Mouse (Mus musculus) stomach, embryonic 14.5 days (tissue): ENCODE data around the gene Klhdc8b. TPM values are rescaled to one million over a fixed set of nuclear protein-coding genes. Genes with fewer than 3 reads are reported as not detected.

Experiments
- ATAC-seq: fragments of 200-750 bp; cut with Nextera tagmentation; 2 replicates; pipeline ENCODE4 v1.8.0; 2017; ENCODE audit warnings: low read depth, moderate TSS enrichment; ENCODE audit not compliant: insufficient number of reproducible peaks, insufficient read depth, low FRiP score
- H3K27ac ChIP-seq: fragments of 300-500 bp; sonication (generic); 2 replicates; pipeline ENCODE4 v1.5.1; 2014; ENCODE audit warnings: mild to moderate bottlenecking, low read length, moderate library complexity, mixed read lengths
- H3K27me3 ChIP-seq: fragments of 300-500 bp; sonication (generic); 2 replicates; pipeline ENCODE4 v1.6.1; 2014; ENCODE audit warnings: low read length, control low read depth, mixed read lengths; ENCODE audit not compliant: control insufficient read depth, insufficient read depth
- H3K36me3 ChIP-seq: fragments of 300-500 bp; sonication (generic); 2 replicates; pipeline ENCODE4 v1.6.1; 2014; ENCODE audit warnings: mild to moderate bottlenecking, control low read depth, low read length, moderate library complexity, mixed read lengths; ENCODE audit not compliant: control insufficient read depth, insufficient read depth
- H3K4me1 ChIP-seq: fragments of 300-500 bp; sonication (generic); 2 replicates; pipeline ENCODE4 v1.6.1; 2014; ENCODE audit warnings: low read length, control low read depth, mixed read lengths; ENCODE audit not compliant: control insufficient read depth, insufficient read depth
- H3K4me2 ChIP-seq: fragments of 300-500 bp; sonication (generic); replicated peaks from 2 replicates; pipeline ENCODE4 v1.6.1; 2014; ENCODE audit warnings: low read depth, low read length, control low read depth
- H3K4me3 ChIP-seq: fragments of 300-500 bp; sonication (generic); 2 replicates; pipeline ENCODE4 v1.5.1; 2014; ENCODE audit warnings: low read depth, low read length, control low read depth
- H3K9ac ChIP-seq: fragments of 300-500 bp; sonication (generic); replicated peaks from 2 replicates; pipeline ENCODE4 v1.6.1; 2014; ENCODE audit warnings: low read depth, mild to moderate bottlenecking, control low read depth, low read length, moderate library complexity, mixed read lengths
- H3K9me3 ChIP-seq: fragments of 300-500 bp; sonication (generic); 2 replicates; pipeline ENCODE4 v1.6.1; 2016; ENCODE audit warnings: low read depth, low read length, control low read depth; ENCODE audit not compliant: control insufficient read depth
- WGBS: fragments of 180-500 bp; shearing (Covaris S2); extraction: QIAGEN DNeasy Blood & Tissue Kit; methylation state at CpG from one replicate; pipeline ENCODE4 v1.1.7; 2014; 5-methylcytosine and 5-hydroxymethylcytosine counted together
- polyA plus RNA-seq: library from polyadenylated mRNA; unstranded; fragments of >200 nt; fragmentation: Nextera tagmentation; extraction: Ambion mirVana; gene quantifications from 2 replicates; pipeline ENCODE4 v1.2.1, GENCODE M21; 2014

Gene Klhdc8b
- polyA plus RNA-seq, 1 experiment from 2014 or later, result 64.9 TPM

DNA sequence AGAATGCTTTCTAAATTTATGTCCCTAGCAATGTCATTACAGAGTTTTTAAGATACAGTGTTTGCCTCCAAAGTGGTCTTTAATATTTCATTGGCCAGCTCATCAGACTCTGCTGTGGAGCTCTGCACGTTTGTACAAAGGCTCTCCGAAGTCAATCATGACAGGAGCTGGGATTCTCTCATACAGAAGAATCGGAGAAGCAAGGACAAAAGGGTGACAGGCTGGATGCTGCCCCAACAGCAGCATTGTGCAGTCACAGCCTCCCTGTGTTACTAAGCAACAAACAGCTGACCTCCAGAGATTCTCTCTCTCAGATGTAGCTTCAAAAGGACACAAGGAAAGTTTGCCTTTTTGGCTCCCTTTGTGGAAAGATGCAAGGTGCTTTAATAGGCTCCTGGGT lies 25.2 kb downstream of the Klhdc8b start, which contains the start of gene BC048562:
Gene BC048562, plus strand, starts transcription at position 301 of the 400 bp plus-strand sequence.
- Histone ChIP-seq H3K4me1 (no peaks in the 10 kb centered on the region), H3K36me3 (no peaks in the 10 kb centered on the region), H3K9me3 (no peaks in the 10 kb centered on the region), H3K9ac (no peak within 1 kb of the TSS), H3K4me2 (no peak within 1 kb of the TSS), H3K4me3 (no peak within 1 kb of the TSS), H3K27me3 (no peaks in the 10 kb centered on the region), H3K27ac (no peak within 1 kb of the TSS)
- WGBS, result 71% methylated on average over 3 of the region's 3 CpGs
- no peak for ATAC-seq

DNA sequence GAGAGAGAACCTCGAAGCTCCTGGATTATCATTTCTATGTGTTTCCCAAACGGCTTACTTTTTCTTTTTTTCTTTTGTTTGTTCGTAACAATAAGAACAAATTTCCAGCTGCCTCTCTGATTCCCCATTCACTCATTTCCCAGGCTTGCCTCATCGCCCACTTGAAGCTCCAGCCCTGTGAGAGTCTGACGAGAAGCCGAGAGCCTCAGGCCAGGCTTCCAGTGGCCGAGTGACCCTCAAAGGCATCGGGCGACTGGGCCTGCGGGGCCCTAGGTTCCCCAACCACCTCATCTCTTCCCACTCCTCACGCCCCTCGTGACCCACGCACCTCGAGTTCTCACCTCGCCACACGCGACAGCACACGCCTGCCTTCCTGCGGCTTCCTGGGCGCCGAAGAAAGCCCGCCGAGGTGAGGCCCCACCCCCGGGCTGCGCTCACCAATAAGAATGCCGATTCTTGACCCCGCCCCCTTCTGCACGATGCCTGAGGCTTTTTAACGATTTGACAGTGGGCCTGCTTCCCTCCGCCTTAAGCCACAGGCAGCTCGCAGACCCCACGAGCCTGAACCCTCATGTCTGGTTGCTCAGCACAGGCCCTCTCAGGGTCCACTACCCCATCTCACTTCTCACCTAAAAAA lies 29.8 kb downstream of the Klhdc8b start:
- H3K36me3 ChIP-seq, result no peaks in the 10 kb centered on the region
- no peaks in the 10 kb centered on the region for H3K4me1 ChIP-seq
- no peaks in the 10 kb centered on the region for H3K9me3 ChIP-seq
- H3K9ac ChIP-seq, result no peak overlapping the region
- 43% methylated on average over 32 of the region's 32 CpGs for WGBS
- H3K4me3 ChIP-seq, result peak overlapping the region; percentile 26
- H3K27ac ChIP-seq, result no peak overlapping the region
- H3K27me3 ChIP-seq, result no peaks in the 10 kb centered on the region
- peak; percentile 49; the same call in 1 of the 2 replicates for ATAC-seq
- peak overlapping the region; percentile 46 for H3K4me2 ChIP-seq

DNA sequence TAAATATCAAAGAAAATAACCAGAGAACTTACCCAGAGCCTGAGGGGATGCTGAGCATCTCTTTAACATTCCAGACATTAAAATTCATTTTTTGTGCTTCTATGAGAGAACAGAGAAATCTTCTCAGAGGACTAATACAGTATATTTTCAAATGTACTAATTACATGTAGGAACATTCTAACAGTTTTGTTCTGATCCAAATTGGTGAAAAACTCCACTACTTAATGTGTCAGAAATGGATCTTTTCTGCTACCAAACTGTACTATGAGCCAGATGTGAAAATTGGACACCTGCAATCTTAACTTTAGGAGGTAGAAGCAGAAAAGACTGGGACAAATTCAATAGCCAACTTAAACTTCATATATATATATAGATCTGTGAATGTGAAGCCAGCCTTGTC lies 33.0 kb downstream of the Klhdc8b start, which contains the start of gene Ccdc36:
Gene Ccdc36, minus strand, starts transcription at position 101 of the 400 bp plus-strand sequence.
- Histone ChIP-seq H3K4me1 (no peaks in the 10 kb centered on the region), H3K9me3 (no peaks in the 10 kb centered on the region), H3K4me3 (no peak within 1 kb of the TSS), H3K27ac (no peak within 1 kb of the TSS), H3K9ac (no peak within 1 kb of the TSS), H3K4me2 (no peak within 1 kb of the TSS), H3K27me3 (no peaks in the 10 kb centered on the region), H3K36me3 (no peaks in the 10 kb centered on the region)
- no peak for ATAC-seq

DNA sequence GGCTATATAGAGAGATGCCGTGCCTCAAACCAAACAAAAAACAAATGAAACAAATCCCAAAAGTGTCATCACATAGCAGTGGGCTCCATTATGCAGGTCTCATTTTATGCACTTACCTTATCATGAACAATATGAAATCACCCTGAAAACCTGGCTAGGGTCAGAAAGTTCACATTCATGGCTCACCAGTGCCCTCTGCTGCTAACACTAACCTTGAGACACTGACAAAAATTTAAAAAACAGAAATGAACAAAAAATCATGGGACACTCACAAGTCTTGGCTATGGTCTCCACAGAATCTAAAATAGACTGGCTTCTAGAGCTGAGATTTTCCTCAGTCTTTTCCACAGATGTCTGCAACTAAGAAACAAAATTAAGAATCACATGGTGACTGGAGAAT lies 49.2 kb downstream of the Klhdc8b start:
- H3K27me3 ChIP-seq, result no peaks in the 10 kb centered on the region
- H3K4me2 ChIP-seq, result no peak overlapping the region
- no peaks in the 10 kb centered on the region for H3K4me1 ChIP-seq
- H3K36me3 ChIP-seq, result no peaks in the 10 kb centered on the region
- H3K9me3 ChIP-seq, result no peaks in the 10 kb centered on the region
- 71% methylated on average over 1 of the region's 1 CpGs for WGBS
- H3K9ac ChIP-seq, result no peak overlapping the region
- H3K4me3 ChIP-seq, result no peak overlapping the region
- H3K27ac ChIP-seq, result no peak overlapping the region
- ATAC-seq, result no peak

- no peak overlapping the region for H3K4me3 ChIP-seq
- H3K36me3 ChIP-seq, result no peaks in the 10 kb centered on the region
- no peaks in the 10 kb centered on the region for H3K4me1 ChIP-seq
- no peaks in the 10 kb centered on the region for H3K9me3 ChIP-seq
- ATAC-seq, result no peak
- no peak overlapping the region for H3K9ac ChIP-seq
- no peak overlapping the region for H3K4me2 ChIP-seq
- no peaks in the 10 kb centered on the region for H3K27me3 ChIP-seq
- no peak overlapping the region for H3K27ac ChIP-seq
- WGBS, result 79% methylated on average over 9 of the region's 9 CpGs
Measured at GRCm38 (mm10) chr9:108411381-108411942, 49.9 kb downstream of the Klhdc8b start.

DNA sequence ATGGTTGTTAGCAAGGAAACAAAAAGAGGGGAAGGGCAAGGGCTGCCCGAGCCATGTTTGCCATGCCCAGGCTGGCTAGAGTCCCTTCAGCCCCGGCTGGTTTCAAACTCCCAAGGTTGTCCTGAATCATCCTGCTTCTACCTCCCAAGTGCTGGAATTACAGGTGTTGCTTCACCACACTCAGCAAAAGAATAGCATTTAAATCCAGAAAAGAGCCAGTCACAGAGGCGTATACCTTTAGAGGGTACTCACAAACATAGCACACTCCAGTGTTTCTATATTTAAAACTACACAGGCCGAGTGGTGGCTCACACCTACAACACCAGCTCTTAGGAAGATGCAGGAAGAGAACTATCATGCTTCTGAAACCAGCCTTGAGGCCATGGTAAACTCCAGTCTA lies 51.8 kb downstream of the Klhdc8b start:
- H3K4me2 ChIP-seq, result no peak overlapping the region
- 87% methylated on average over 4 of the region's 4 CpGs for WGBS
- H3K36me3 ChIP-seq, result no peaks in the 10 kb centered on the region
- no peak for ATAC-seq
- H3K27ac ChIP-seq, result no peak overlapping the region
- H3K27me3 ChIP-seq, result no peaks in the 10 kb centered on the region
- no peak overlapping the region for H3K4me3 ChIP-seq
- no peaks in the 10 kb centered on the region for H3K9me3 ChIP-seq
- H3K9ac ChIP-seq, result no peak overlapping the region
- H3K4me1 ChIP-seq, result no peaks in the 10 kb centered on the region

DNA sequence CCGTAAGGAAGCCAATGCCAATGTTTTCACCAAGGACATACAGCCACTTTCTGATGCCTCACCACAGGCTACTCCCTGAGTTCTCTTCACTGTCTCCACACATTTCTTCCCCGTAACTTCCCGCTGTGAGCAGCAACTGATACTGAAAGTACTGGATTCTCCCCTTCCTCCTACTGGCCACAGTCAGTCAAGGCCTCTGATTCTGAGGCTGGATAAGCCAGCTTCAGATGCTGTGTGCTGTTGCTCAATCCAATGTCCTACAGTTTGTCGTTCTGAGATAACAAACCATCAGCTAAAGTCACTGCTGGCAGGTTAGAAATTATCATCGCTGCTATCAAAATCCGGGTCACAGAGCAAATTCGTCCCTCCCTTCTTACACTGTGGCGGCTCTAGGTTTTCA lies 56.9 kb downstream of the Klhdc8b start:
- Histone ChIP-seq H3K9ac (no peak overlapping the region), H3K4me1 (no peaks in the 10 kb centered on the region), H3K27me3 (no peaks in the 10 kb centered on the region), H3K4me2 (no peak overlapping the region), H3K27ac (no peak overlapping the region), H3K9me3 (no peaks in the 10 kb centered on the region), H3K4me3 (no peak overlapping the region), H3K36me3 (no peaks in the 10 kb centered on the region)
- WGBS, result 72% methylated on average over 8 of the region's 8 CpGs
- ATAC-seq, result no peak

DNA sequence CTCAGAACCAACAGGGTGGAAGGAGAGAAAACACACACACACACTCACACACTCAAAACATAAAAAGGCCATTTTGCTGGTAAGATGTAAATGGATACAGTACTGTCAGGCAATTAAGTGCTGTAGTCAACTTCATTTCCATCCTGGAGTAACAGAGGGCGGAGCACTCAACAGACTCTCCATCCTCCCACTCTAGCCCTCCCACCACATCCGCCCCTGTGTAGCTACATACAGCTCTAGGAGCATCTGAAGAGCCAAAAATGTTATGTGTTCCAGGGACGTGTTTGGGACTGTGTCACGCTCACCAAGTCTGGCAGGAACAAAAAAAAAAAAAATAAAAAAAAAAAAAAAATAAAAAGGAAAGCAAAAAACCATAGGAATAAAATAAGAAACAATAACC lies 58.3 kb downstream of the Klhdc8b start:
- WGBS, result 75% methylated on average over 4 of the region's 4 CpGs
- H3K9me3 ChIP-seq, result no peaks in the 10 kb centered on the region
- no peaks in the 10 kb centered on the region for H3K36me3 ChIP-seq
- 0 out of 2 replicates have a peak overlapping the region, but pooled peaks have one; percentile 29 for H3K27ac ChIP-seq
- H3K4me2 ChIP-seq, result no peak overlapping the region
- no peak for ATAC-seq
- H3K9ac ChIP-seq, result no peak overlapping the region
- no peaks in the 10 kb centered on the region for H3K27me3 ChIP-seq
- no peaks in the 10 kb centered on the region for H3K4me1 ChIP-seq
- H3K4me3 ChIP-seq, result no peak overlapping the region
